Mouse (Mus musculus): ENCODE measurements around the gene Lexm.

DNA sequence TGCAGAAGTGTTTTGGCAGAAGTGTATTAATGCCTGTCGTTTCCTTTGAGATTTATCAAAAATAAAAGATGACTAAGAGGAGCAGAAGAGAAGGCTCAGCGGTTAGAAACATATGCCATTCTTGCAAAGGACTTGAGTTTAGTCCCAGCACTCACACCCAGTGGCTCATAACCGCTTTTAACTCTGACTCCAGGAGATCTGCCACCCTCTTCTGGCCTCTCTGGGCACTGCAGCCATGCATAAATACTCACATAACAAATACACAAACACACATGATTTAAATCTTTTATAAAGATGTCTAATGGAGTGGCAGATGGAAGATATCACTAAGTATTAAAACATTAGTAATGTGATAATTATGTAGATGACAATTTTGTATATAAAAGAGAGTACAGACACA lies 20.8 kb downstream of the Lexm start:
- TF ChIP-seq EP300 (IDR thresholded peaks at IDR 0.05), result no peak
- TF ChIP-seq CTCF (IDR thresholded peaks at IDR 0.05), result peak; percentile 33

Measured in lung, postnatal 0 days (tissue).